In genomic region chr11:119685910-119686659, GRCm38 (mm10) we compare ENCODE assay signal across 12 mouse cellular contexts.
A peak's percentile ranks its signal among the peaks of the same experiment; 100 is the strongest.
DNase-seq lines count a peak whose midpoint lies in the region; ATAC-seq and TF ChIP-seq lines count a peak whose summit lies in the region.
"Had no signal": no experiment of that assay in that cellular context is flagged by ENCODE, and none has a peak within 500 bp of the region (broad histone marks: within the 10 kb centered on the region; RNA-seq: fewer than 3 reads in every experiment).

No protein-coding gene starts in this region.

- no peak overlapping the region for H3K4me3 ChIP-seq in heart, embryonic 12.5 days
- H3K4me3 ChIP-seq in heart, embryonic 10.5 days, result no peak overlapping the region
- no peak overlapping the region for H3K4me3 ChIP-seq in layer of hippocampus, adult 2 months
- no peak overlapping the region for H3K4me3 ChIP-seq in stomach, embryonic 14.5 days (ENCODE audit: low read depth, low read length)
- H3K4me3 ChIP-seq in stomach, postnatal 0 days (ENCODE audit: low read depth, low read length), result no peak overlapping the region

- no peaks in the 10 kb centered on the region for H3K27me3 ChIP-seq in heart, embryonic 12.5 days (replicated peaks)
- H3K27me3 ChIP-seq in heart, embryonic 10.5 days (ENCODE audit: insufficient read depth, poor library complexity, severe bottlenecking), result no peaks in the 10 kb centered on the region
- H3K27me3 ChIP-seq in stomach, embryonic 14.5 days (ENCODE audit: control insufficient read depth, insufficient read depth, low read length), result no peaks in the 10 kb centered on the region
- no peaks in the 10 kb centered on the region for H3K27me3 ChIP-seq in stomach, postnatal 0 days (ENCODE audit: control insufficient read depth, insufficient read depth, low read length)

- 71% methylated on average over 2 of the region's 2 CpGs for WGBS in heart, embryonic 12.5 days
- 87% methylated on average over 2 of the region's 2 CpGs for WGBS in heart, embryonic 10.5 days
- 48% methylated on average over 2 of the region's 2 CpGs for WGBS in stomach, embryonic 14.5 days
- 34% methylated on average over 2 of the region's 2 CpGs for WGBS in stomach, postnatal 0 days

- H3K4me1 ChIP-seq in heart, embryonic 12.5 days (replicated peaks), result peaks cover 78% of the 10 kb centered on the region
- H3K4me1 ChIP-seq in heart, embryonic 10.5 days, result peaks cover 75% of the 10 kb centered on the region
- H3K4me1 ChIP-seq in stomach, embryonic 14.5 days (ENCODE audit: control insufficient read depth, insufficient read depth, low read length), result peaks cover 28% of the 10 kb centered on the region
- peaks cover 7% of the 10 kb centered on the region; the same call in 1 of the 2 replicates for H3K4me1 ChIP-seq in stomach, postnatal 0 days (replicated peaks; ENCODE audit: control insufficient read depth, insufficient read depth)

- TF ChIP-seq EP300 in stomach, postnatal 0 days (optimal IDR thresholded peaks at IDR 0.05), result no peak

- no peaks in the 10 kb centered on the region for H3K36me3 ChIP-seq in heart, embryonic 12.5 days
- no peaks in the 10 kb centered on the region for H3K36me3 ChIP-seq in heart, embryonic 10.5 days
- no peaks in the 10 kb centered on the region for H3K36me3 ChIP-seq in stomach, embryonic 14.5 days (ENCODE audit: control insufficient read depth, insufficient read depth, low read length)
- H3K36me3 ChIP-seq in stomach, postnatal 0 days (ENCODE audit: control insufficient read depth, insufficient read depth, low read length), result no peaks in the 10 kb centered on the region

- DNase-seq in heart, embryonic 10.5 days (ENCODE audit: low spot score), result no peak
- DNase-seq in layer of hippocampus, adult 2 months (ENCODE audit: low spot score in 2 of 2), result no peak
- DNase-seq in layer of hippocampus, adult 11-12 months (ENCODE audit: low spot score), result no peak
- no peak for DNase-seq in stomach, postnatal 0 days (ENCODE audit: low spot score)
- DNase-seq in cerebellum, adult 9-10 months, result no peak
- DNase-seq: cerebellum, adult 11 months; left cerebral cortex, postnatal 4 days; right cerebral cortex, postnatal 4 days had no signal

- H3K9ac ChIP-seq in heart, embryonic 12.5 days, result 0 out of 2 replicates have a peak overlapping the region, but pooled peaks have one; percentile 11
- H3K9ac ChIP-seq in stomach, embryonic 14.5 days (replicated peaks; ENCODE audit: low read depth, low read length), result no peak overlapping the region
- no peak overlapping the region for H3K9ac ChIP-seq in stomach, postnatal 0 days (ENCODE audit: low read length)

- H3K4me2 ChIP-seq in heart, embryonic 12.5 days, result no peak overlapping the region
- no peak overlapping the region for H3K4me2 ChIP-seq in stomach, embryonic 14.5 days (replicated peaks; ENCODE audit: low read depth, low read length)
- H3K4me2 ChIP-seq in stomach, postnatal 0 days (replicated peaks; ENCODE audit: low read depth), result no peak overlapping the region

- no peaks in the 10 kb centered on the region for H3K9me3 ChIP-seq in heart, embryonic 12.5 days (replicated peaks)
- no peaks in the 10 kb centered on the region for H3K9me3 ChIP-seq in heart, embryonic 10.5 days
- H3K9me3 ChIP-seq in stomach, embryonic 14.5 days (ENCODE audit: control insufficient read depth, low read depth, low read length), result no peaks in the 10 kb centered on the region
- H3K9me3 ChIP-seq in stomach, postnatal 0 days (ENCODE audit: control insufficient read depth, low read length), result no peaks in the 10 kb centered on the region

- TF ChIP-seq CTCF in layer of hippocampus, adult 2 months (conservative IDR thresholded peaks at IDR 0.05), result no peak
- no peak for TF ChIP-seq CTCF in stomach, postnatal 0 days (IDR thresholded peaks at IDR 0.05; ENCODE audit: low read depth)

- no peak for ATAC-seq in heart, embryonic 12.5 days (ENCODE audit: insufficient number of reproducible peaks, low FRiP score)
- no peak for ATAC-seq in stomach, embryonic 14.5 days (ENCODE audit: insufficient number of reproducible peaks, insufficient read depth, low FRiP score, low read depth)
- no peak for ATAC-seq in stomach, postnatal 0 days (ENCODE audit: low FRiP score, low TSS enrichment)
- no peak for ATAC-seq in activated CD4-positive, CD25-positive, alpha-beta regulatory T cell, adult 4 months

- no peak overlapping the region for H3K27ac ChIP-seq in heart, embryonic 12.5 days (ENCODE audit: poor library complexity, severe bottlenecking)
- H3K27ac ChIP-seq in heart, embryonic 10.5 days, result no peak overlapping the region
- H3K27ac ChIP-seq in layer of hippocampus, adult 2 months, result peak overlapping the region; percentile 23; the same call in 1 of the 2 replicates
- peak overlapping the region; percentile 13; the same call in 1 of the 2 replicates for H3K27ac ChIP-seq in stomach, embryonic 14.5 days (ENCODE audit: low read length)
- no peak overlapping the region for H3K27ac ChIP-seq in stomach, postnatal 0 days (replicated peaks)
- H3K27ac ChIP-seq: macrophage had no signal

Comparison
In these comparisons a context has a peak if more than half of its experiments do, and no peak if none do; other contexts are left out.
1. H3K27ac ChIP-seq: peak in layer of hippocampus, adult 2 months (single experiment) and stomach, embryonic 14.5 days (single experiment); none in heart, embryonic 12.5 days (single experiment), heart, embryonic 10.5 days (single experiment) and stomach, postnatal 0 days (single experiment).